Mouse (Mus musculus): ENCODE measurements around the gene Ints5.

The Ints5 gene

DNA sequence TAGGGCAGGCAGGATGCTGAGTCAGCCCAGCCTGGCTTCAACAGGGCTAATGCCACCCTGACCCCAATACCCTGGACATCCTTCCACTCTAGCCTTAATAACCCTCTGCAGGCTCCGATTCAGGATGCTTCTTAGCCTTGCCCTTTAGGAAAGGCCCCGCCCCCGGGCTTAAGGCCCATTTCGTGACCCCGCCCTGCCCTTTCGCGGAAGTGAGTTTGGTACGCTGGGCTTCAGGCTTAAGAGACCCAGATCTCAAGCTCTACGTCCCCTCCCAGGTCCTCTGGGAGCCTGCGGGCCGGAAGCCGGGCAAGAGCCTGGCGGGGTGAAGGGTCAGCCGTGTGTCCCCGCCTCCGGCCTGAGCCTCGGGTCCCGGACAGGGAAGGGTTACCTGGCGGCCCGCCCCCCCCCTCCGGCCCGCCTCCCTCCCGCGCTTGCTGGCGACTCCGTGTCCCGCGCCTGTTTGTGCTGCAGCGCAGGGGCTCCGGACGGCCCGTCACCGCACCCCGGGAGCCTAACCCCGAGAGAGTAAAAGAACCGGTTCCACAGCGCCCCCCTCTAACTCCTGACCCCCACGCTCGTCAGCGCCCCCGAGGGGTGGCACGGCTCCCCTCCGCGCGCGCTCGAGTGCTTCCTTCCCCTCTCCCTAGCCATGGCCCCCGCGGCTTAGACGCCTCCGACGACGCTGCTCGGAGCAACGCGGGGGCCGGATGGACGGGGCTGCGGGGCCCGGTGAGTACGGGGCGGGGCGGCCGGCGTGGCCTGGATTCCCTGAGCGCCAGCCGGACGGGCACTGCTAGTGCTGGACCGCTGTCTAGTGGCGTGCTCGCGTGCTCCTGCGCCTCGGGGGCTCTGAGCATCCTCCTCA lies 36.7 kb downstream of the Ints5 start, which contains the start of the genes Rom1 and Eml3:
Rom1 (minus strand) TSS at position 133 of the 865 bp plus-strand sequence.
Eml3 (plus strand) TSS at position 329 of the 865 bp plus-strand sequence.
- peak; percentile 54 for DNase-seq

DNA sequence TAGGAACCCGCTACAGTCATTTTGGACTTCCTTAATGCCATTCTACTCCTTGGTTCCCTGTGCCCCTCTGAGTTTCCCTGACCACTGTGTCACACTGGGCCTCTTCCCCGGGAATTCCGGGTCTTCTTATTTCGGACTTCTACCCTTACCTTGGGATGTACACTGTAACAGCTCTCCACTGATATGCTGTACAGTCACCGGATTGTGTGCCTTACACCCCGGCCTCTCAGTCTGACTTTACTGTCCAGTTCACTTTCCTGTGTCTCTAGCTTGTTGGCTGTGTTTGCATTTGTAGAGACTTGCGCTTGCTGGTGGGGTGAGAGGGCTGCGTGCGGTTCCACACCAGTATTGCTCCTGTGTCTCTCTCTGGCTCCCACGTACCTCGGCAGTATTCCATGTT lies 37.3 kb downstream of the Ints5 start:
- DNase-seq = no peak

DNA sequence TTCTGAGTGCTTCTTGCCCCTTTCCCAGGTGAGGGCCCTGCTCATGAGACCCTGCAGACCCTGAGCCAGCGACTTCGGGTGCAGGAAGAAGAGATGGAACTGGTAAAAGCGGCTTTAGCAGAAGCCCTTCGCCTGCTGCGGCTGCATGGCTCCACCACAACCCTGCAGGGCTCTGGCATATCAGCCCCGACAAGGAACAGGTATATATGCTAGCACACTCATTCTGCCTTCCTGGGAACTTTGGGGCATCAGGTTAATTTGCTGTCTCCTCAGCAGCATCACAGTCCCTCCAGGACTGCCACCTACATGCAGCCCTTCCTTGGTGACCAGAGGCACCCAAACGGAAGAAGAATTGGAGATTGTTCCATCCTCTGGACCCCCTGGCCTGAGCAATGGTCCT lies 38.0 kb downstream of the Ints5 start:
- no peak for DNase-seq

DNA sequence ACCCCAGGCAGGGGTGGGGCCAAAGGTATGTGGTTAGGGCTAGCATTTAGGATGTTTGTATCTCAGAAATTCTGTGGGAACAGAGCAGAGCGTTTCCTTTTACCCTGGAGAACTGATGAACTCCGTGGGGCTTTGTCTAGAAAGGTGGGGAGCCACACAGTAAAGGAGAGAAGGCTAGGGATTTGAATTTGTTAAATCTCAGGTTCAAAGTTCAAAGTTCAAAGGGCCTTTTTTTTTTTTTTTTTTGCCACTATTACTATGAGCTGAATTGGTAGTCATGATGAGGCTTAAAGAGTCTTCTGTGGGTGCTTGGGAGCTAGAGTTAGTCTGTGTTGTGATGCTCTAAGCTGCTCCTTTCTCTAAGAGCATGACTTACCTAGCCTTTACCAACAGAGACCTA lies 43.9 kb downstream of the Ints5 start:
- DNase-seq = no peak

DNA sequence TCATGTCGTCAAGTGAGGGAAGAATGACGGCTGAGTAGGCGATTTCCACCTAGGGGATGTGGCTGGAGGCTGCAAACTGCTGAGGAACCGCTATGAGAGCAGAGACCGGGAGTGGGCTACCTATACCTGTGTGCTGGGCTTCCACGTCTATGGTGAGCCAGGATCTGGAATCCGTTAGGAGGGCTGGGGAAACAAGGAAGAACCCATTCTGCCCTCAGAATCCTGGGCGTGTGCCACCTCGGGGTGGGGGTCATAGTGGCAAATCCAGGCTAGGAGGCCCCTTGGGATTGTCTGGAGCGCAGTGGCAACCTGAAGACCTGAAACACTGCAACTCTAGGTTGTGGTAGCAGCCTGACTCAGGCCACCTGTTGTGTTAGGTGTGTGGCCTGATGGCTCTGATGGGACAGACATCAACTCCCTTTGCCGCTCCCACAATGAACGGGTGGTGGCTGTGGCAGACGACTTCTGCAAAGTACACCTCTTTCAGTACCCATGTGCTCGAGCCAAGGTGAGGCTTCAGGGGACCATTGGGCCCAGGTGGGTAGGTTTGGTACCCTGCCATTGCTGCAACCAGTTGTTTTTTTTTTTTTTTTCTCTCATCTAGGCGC lies 47.8 kb downstream of the Ints5 start:
- no peak for DNase-seq

DNA sequence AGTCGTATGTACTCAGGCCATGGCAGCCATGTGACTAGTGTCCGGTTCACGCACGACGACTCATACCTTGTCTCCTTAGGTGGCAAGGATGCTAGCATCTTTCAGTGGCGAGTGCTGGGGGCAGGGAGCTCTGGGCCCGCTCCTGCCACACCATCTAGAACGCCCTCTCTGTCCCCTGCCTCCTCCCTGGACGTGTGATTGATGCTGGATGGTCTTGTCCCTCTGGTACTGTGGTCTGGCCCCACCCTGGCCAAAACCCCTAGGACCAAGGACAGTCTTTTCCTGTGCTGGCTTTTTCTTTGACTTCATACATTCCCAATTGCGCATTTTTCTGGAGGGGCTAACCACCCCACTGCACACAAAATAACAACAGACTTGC lies 48.3 kb downstream of the Ints5 start:
- DNase-seq = no peak

DNA sequence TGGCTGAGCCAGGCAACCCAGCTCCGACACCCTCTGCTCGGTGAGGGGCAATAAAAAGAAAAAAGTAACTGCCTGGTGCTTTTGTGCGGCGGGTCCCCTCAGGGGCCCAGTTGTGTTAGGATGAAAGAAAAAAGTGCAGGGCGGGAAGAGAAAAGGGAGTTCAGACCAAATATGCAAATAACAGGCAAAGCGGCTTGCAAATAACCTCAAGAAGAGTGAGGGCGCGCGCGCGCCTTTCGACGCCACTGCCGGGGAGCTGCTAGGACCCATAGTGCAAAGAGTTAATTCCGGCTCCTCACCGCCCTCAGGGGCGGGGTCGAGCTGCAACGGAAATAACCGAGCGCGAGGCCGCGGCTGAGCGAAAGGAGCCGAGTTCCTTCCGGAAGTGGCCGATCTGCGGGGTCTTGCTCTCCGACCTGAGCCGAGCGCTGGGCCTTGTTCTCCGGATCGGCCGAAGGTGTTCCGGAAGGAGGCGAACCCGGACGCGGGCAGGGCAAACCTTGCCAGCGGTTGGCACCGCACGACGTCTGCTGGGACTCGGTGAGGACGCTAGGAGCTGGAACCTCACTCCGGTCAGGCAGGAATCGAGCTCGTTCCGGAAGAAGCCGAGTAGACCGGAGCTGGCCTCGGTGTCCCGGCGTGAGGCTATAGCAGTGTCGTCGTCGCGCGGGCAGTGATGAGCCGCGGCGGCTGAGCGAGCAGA lies 48.9 kb downstream of the Ints5 start, which contains the start of gene Mta2:
Mta2 (plus strand) TSS at position 361 of the 703 bp plus-strand sequence.
- peak; percentile 94 for DNase-seq

DNA sequence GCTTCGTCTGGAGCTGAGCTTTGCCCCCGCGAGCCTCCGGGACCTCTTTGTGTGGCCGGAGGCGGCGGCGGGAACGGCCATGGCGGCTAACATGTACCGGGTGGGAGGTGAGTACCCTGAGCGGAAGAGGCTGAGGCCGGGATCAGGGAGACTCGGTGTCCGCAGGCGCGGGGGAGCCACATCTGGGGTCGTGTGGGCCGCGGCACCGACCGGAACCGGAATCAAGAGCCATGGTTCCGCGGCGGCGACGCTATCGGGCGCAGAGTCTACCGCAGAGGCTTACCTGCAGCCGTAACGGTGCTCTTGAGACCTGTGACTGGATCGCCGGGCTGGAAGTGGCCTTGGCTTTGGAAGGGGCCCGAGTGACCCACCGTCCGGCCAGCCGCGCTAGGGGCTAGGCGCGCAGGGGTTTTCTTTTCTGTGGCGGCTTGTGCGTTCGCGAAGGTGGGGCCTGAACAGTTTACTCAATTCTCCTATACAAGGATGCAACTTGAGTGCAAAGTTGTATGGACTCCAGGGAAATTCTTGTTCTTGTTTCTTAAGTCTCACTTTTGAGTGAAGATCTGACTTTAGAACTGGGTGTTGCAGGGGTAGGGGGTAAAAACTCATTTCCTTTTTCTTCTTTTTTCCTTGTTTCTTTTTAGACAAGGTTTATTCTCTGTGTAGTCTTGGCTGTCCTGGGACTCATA lies 49.6 kb downstream of the Ints5 start:
- DNase-seq = peak; percentile 58

DNA sequence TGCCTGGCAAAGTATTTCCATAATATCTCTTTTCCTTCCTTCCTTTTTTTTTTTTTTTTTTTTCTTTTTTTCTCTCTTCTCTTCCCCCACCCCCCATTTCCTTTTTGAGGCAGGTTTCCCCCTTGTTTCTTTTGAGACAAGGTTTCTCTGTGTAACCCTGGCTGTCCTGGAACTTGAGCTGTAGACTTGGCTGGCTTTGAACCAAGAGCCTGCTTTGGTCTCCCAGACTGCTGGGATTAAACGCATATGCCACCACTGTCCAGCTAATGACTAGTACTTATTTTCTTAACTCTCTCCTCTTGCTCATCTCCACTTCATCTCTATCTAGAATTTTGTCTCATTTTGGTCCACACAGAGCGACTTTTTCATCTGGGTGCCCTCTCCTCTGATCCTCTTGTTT lies 50.2 kb downstream of the Ints5 start:
- DNase-seq = no peak

DNA sequence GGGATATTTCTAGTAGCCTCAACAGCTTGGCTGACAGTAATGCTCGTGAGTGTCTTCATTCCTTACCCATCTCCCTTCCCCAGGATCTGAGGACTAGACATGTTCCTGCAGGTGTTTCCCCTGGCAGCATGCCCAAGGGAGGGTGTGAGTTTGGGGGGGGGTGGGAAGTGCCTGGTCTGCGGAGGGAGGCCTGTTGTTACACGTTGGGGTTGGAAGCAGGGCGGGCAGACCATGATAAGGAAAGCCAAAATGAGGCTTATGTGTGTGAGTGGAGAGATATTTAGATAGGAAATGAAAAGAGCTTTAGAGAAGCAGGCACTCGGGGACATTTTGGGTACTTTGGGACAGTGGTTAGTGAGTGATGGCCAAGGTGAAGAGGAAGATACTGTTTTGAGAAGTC lies 51.3 kb downstream of the Ints5 start:
- DNase-seq = no peak

DNA sequence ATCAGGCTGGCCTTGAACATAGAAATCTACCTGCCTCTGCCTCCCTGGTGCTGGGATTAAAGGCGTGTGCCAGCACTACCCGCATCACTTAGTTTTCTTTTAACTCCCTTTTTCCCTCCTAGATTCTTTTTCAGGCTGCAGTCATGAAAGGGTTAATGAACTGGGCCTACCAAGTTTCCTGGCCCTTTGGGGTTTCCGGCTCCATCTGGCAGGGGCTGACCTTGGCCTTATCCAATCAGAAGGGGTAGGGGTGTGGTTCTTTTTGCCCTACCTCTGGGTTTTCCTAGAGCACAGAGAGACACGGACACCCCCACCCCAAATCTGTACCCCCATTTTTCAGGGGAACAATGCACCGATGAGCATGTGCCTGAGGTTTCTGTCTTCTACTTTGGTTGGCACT lies 51.9 kb downstream of the Ints5 start:
- peak; percentile 55 for DNase-seq

DNA sequence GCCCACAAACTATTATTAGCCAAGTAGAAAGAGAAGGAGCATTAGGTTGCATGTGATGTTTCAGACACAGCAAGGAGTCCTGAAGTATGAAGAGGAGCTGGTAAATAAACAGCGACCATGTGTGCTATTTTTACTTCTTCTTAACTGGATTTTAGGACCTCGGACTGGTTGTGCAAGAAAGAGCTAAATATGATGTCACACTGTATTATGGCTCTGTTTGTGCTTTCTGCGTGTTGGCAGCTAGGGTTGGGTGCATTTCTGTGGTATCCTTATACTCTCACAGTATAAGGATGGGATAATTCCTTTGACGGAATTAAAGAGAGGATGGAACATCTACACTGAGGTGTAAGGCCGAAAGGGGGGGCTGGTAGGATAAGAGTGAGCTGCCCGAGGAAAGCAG lies 52.4 kb downstream of the Ints5 start:
- no peak for DNase-seq

DNA sequence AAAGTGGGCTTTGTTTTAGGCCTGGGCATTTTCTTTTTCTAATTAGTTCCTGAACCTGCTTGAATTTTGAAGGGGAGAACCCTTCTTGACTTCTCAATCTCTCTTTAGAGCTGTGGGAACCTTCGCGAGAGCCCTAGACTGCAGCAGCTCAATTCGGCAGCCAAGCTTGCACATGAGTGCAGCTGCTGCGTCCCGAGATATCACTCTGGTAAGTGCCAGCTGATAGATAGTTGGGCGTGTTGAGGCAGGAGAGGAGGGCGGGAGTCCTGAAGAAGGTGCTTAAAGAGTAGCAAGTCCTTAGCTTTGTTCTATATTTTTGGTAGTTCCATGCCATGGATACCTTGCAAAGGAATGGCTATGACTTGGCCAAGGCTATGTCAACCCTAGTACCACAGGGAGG lies 54.1 kb downstream of the Ints5 start:
- DNase-seq = no peak

Measured in right cerebral cortex, postnatal 4 days (tissue).